Mouse (Mus musculus): Measurements from ENCODE around the gene Tmem259.

DNA sequence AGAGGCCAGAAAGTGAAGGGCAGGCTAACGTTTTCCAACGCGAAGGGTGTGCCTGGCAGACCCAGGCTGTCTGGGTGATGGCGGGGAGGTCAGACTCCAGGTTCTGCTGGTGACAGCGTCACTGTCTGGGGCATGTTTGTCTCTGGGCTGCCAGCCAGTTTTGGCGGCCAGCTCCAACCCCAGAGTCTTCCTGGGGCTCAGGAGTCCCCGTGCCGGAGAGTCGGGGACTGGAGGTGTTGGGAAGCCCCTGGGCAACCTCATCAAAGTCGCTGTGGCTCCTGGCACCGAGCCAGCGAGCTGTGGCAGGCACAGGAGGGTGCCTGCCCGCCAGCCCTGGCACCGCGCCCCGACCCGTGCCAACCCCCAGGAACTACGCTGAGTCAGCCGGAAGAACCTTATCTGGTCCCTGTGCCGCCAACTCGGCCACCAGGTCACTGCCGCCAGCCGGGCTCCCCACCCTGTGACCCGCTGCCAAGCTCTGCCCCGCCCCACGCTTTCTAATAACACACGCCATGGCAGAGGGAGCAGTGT is 47.2 kb downstream of the Tmem259 start:
- TF ChIP-seq CTCF (conservative IDR thresholded peaks at IDR 0.05; ENCODE audit: insufficient read depth, insufficient read length, low read depth, low read length) (no peak), POLR2A (IDR thresholded peaks at IDR 0.05; ENCODE audit: low read depth, low read length) (no peak)
